Mouse (Mus musculus): ENCODE data around the gene Zbtb8a.

Gene Zbtb8a

DNA sequence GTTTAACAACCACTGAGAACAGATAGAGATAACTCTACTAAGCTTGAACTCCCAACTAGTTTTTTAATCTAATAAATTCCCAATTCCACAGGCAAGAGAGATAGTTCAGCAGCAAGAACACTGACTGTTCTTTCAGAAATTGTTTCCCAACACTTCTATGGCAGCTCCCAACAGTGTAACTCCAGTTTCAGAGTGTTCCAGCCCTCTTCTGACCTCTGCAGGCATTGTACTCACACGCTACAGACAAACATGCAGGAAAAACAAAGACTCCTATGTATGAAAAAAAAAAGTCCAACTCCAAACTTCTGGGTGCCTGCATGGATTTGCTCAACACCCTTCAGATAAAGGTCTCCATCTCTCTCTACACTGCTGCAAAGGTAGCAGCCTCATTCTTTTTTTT, 45.1 kb downstream of the Zbtb8a start:
- DNase-seq = no peak

DNA sequence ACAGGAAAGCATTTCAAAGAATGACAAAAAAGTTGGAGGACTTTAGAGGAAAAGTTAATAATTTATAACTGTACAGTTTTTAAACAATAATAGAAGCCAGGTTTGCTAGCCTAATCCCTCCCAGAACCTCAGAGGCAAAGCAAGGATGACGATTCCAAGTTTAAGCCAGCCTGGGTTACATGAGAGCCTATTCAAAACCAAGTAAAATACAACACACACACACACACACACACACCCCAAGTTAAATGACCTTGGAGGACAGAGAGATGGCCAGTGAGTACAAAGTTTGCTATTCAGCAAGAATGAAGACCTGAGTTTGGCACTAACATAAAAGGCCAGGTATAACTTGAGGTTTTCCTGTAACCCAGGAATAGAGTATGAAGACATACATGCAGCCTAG, 51.7 kb downstream of the Zbtb8a start:
- no peak for DNase-seq

DNA sequence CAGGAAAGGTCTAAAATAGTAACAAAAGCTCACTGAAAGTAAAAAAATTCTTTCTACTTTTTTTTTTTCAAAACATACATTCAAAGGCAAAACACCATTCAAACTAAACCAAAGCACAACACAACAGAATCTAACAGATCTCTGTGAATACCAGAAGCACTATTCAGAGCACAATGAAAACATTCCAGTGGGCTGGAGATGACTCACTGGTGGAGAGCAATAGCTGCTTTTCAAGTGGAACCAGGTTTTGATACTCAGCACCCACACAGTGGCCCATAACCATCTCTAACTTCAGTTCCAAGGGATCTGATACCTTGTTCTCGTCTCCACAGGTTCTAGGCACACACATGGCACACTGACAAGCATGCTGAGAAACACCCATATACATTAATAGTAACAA, 53.2 kb downstream of the Zbtb8a start:
- DNase-seq = no peak

DNA sequence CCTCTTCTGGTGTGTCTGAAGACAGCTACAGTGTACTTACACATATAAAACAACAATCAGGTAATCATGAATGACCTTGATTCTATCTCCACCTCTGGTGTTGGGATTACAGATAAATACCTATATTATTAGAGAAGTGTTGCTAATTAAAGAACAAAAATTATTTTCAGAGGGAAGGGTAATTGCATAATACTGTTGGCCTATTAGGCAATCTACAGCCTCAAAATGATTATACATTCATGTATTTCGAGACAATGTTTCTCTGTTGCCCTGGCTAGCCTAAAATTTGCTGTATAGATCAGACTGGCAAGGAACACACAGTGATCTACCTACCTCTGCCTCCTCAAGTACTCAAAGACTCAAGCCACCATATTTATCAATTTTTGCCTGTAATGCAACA, 54.4 kb downstream of the Zbtb8a start:
- DNase-seq = no peak

DNA sequence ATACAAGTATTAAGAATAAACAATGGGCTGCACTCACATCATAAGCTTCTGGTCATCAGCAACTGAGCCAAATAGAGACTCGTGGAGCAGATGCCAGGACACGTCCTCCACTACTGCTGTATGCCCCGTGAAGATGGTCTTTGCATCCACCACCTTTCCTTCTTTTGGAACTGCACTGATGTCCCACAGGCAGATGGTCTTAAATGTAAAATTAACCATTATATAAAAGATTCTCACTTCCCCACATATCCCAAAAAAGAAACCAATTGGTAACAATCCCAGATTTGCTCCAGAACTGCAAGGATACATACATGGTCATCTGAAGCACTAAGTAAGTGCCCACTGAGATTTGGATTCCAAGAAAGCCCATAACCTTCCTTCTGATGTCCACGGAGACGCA, 55.9 kb downstream of the Zbtb8a start:
- no peak for DNase-seq

DNA sequence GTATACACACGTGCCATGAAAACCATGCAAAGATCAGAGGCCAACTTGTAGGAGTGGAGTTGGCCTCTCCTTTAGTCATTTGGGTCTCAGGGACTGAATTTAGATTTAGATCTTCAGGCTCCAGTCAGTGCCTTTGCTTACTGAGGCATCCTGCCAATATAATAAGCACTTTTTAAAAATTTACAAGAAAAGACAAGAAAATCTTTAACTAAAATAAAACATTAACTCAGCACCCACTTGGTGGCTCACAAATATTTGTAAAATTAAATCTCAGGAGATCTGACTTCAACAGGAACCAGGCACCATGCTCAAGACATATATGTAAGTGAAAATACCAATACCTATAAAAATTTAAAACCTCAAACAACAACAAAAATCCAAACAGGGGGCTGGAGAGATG, 57.0 kb downstream of the Zbtb8a start:
- no peak for DNase-seq

DNA sequence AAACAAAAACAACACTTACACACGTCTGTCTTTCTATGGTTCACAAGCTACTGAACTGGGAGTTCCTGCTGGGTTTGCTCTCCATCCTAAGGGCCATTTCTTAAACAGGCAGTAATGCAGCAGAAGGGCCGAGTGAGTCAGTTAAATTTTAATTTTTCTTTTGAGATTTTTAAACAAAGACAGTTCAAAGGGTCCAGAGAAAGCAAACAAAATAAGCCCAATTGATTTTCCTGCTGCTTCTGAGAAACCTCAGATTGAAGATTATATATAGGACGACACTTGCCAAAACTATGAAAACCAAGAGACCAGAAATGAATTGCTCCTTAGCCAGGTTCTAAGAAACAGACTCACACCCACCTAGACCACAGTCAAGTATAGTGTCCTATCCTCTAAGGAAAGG, 64.0 kb downstream of the Zbtb8a start:
- no peak for DNase-seq

DNA sequence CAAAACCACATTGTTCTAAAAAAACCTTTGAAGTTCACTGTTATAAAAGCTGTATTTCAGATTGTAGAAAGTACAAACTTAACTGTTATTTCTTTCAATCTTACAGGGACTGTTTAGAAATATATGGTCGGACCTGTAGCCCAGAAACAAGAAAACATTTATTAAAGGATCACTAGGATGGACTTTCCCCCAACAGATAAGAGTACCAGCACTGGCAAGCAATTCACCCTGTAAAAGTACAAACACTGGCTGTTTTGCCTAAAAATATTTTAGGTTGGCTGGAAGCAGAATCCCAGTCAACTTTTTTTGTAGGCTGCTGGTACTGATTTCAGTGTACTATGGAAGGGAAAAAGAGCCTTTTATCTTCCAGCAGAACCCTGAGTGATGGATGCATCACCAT, 70.0 kb downstream of the Zbtb8a start:
- no peak for DNase-seq

DNA sequence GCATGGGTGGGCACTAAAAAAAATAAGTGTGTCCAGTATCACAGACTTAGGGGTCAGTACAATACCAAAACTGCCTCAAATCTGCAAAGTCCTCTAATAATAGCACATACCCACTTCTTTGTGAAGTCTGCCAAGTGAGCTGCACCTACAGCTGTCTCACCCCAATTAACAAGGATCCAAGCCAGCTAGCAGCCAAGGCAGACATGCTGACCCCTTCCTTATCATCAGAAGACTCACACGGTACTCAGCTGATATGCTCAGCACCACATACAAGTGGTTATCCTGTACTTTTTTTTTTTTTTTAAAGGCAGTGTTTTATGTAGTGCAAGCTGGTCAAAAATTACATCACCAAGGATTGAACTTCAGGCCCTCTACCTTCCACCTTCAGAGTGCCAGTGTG, 73.6 kb downstream of the Zbtb8a start:
- DNase-seq = no peak

DNA sequence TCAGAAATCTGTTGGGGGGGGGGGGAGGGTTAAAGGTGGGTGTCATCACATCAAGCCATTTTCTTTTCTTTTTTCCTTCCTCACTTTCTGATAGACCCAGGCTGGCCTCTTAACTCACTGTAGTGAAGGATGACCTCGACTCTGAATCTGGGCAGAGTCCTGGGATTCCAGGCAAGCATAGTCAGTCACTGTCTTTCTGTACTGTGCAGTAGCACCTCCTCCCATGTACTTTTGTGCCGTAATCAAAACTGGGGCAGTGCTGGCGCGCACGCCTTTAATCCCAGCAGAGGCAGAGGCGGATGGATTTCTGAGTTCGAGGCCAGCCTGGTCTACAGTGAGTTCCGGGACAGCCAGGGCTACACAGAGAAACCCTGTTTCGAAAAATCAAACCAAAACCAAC, 74.1 kb downstream of the Zbtb8a start:
- no peak for DNase-seq
